ENCODE assay signal across 8 mouse cellular contexts in the genomic region with DNA sequence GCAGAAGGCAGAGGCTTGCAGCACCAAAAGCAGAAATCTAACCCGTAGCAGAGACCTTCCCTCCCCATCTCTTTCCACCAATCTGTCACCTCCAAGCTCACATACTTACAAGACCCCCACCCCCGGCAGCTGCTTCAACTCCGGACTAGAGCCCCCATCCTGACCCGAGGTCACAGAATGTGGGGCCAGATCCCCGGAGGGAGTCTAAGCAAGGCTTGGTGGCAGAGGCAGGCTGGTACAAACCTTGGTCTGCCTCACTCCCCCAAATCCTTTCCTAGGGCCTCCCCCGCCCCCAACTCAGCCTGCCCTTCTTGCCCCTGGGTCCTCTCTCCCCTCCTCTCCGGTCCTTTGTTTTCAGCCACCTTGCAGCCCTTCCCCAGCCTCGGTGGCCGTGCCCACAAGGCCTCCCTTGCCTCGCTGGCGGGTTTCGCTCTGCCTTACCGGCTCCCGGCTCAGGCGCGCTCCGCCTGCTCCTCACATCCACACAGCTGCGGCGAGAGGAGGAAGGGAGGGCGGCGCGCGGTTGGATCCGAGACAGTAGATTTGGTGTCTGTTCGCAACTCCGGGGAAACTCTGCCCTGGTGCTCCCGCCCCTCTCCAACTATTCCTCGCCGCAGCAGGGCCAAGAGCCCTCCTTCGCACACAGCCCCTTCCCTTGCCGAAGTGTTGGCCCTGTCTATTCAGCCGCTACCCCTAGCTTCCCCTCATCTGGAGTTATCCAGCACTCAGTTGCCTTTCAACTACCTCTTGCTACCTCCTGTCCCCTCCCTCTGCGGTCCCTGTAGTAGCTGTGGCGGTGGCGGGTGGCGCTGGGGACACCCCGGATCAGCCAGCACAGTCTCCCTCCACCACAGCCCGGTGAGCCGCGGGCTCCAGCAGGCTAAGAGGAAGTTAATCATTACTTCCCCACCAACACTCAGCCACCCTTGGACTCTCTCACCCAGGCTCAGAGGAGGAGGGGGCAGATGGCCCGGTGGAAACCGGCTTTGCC. TPM values are rescaled to one million over a fixed set of nuclear protein-coding genes. Genes with fewer than 3 reads are reported as not detected.
DNase-seq lines count a peak whose midpoint lies in the region; ATAC-seq and TF ChIP-seq lines count a peak whose summit lies in the region.

No protein-coding gene starts in this region.

- ATAC-seq in embryonic facial prominence, embryonic 12.5 days (ENCODE audit: insufficient number of reproducible peaks, insufficient read depth, low FRiP score, low TSS enrichment) = no peak
- peak; percentile 86 for ATAC-seq in intestine, postnatal 0 days
- ATAC-seq in liver, postnatal 0 days = peak; percentile 97

- TF ChIP-seq CTCF in intestine, postnatal 0 days (IDR thresholded peaks at IDR 0.05; ENCODE audit: low read depth) = no peak
- TF ChIP-seq CTCF in liver, postnatal 0 days (IDR thresholded peaks at IDR 0.05; ENCODE audit: low read depth) = no peak
- TF ChIP-seq CTCF in left cerebral cortex, adult 2 months (IDR thresholded peaks at IDR 0.05) = no peak

- H3K4me1 ChIP-seq in heart, embryonic 10.5 days = peaks cover 27% of the 10 kb centered on the region
- H3K4me1 ChIP-seq in embryonic facial prominence, embryonic 12.5 days = peaks cover 14% of the 10 kb centered on the region
- 0 out of 2 replicates have a peak, but pooled peaks cover 5% of the 10 kb centered on the region for H3K4me1 ChIP-seq in intestine, postnatal 0 days (replicated peaks; ENCODE audit: control insufficient read depth, insufficient read depth, low read length)
- H3K4me1 ChIP-seq in liver, postnatal 0 days (ENCODE audit: insufficient read depth) = no peaks in the 10 kb centered on the region

- H3K4me3 ChIP-seq in heart, embryonic 10.5 days = peak overlapping the region; percentile 39
- H3K4me3 ChIP-seq in embryonic facial prominence, embryonic 12.5 days = peak overlapping the region; percentile 7; the same call in 1 of the 2 replicates
- peak overlapping the region; percentile 25 for H3K4me3 ChIP-seq in intestine, postnatal 0 days (ENCODE audit: low read depth, low read length)
- peak overlapping the region; percentile 21 for H3K4me3 ChIP-seq in liver, postnatal 0 days (ENCODE audit: low read depth, low read length)
- no peak overlapping the region for H3K4me3 ChIP-seq in left cerebral cortex, adult 2 months

- intact Hi-C loops in heart, postnatal 25 days (cut with DNase I) = loop anchor here (5.0 to 10.0 kb wide), 3 partner anchors 68 to 404 kb away; a partner anchor contains a TSS
- intact Hi-C loops in left cerebral cortex, adult 2 months (cut with DNase I) = loop anchor here (5.0 kb wide), 3 partner anchors 73 to 477 kb away; a partner anchor contains a TSS

- H3K9ac ChIP-seq in embryonic facial prominence, embryonic 12.5 days = no peak overlapping the region
- no peak overlapping the region for H3K9ac ChIP-seq in intestine, postnatal 0 days (ENCODE audit: low read depth, low read length)
- no peak overlapping the region for H3K9ac ChIP-seq in liver, postnatal 0 days (replicated peaks)

- no peak overlapping the region for H3K27ac ChIP-seq in heart, embryonic 10.5 days
- H3K27ac ChIP-seq in embryonic facial prominence, embryonic 12.5 days = no peak overlapping the region
- H3K27ac ChIP-seq in intestine, postnatal 0 days (ENCODE audit: low read depth, low read length) = no peak overlapping the region
- H3K27ac ChIP-seq in liver, postnatal 0 days (ENCODE audit: low read depth) = no peak overlapping the region
- no peak overlapping the region for H3K27ac ChIP-seq in left cerebral cortex, adult 2 months

- no peaks in the 10 kb centered on the region for H3K9me3 ChIP-seq in heart, embryonic 10.5 days
- no peaks in the 10 kb centered on the region for H3K9me3 ChIP-seq in embryonic facial prominence, embryonic 12.5 days
- H3K9me3 ChIP-seq in intestine, postnatal 0 days (ENCODE audit: control insufficient read depth) = no peaks in the 10 kb centered on the region
- no peaks in the 10 kb centered on the region for H3K9me3 ChIP-seq in liver, postnatal 0 days (ENCODE audit: low read length)

- under 1% methylated on average over 42 of the region's 42 CpGs for WGBS in heart, embryonic 10.5 days
- under 1% methylated on average over 42 of the region's 42 CpGs for WGBS in embryonic facial prominence, embryonic 12.5 days
- 1% methylated on average over 42 of the region's 42 CpGs for WGBS in intestine, postnatal 0 days
- WGBS in liver, postnatal 0 days (ENCODE audit: insufficient replicate concordance) = under 1% methylated on average over 39 of the region's 42 CpGs

- peaks cover 99% of the 10 kb centered on the region for H3K27me3 ChIP-seq in heart, embryonic 10.5 days (ENCODE audit: insufficient read depth, poor library complexity, severe bottlenecking)
- peaks cover 98% of the 10 kb centered on the region for H3K27me3 ChIP-seq in embryonic facial prominence, embryonic 12.5 days
- H3K27me3 ChIP-seq in intestine, postnatal 0 days (replicated peaks; ENCODE audit: control insufficient read depth, insufficient read depth, low read length) = peaks cover 98% of the 10 kb centered on the region
- H3K27me3 ChIP-seq in liver, postnatal 0 days (ENCODE audit: insufficient read depth, low read length) = peaks cover 99% of the 10 kb centered on the region

- TF ChIP-seq EP300 in liver, postnatal 0 days (IDR thresholded peaks at IDR 0.05; ENCODE audit: low read depth) = no peak

- H3K36me3 ChIP-seq in heart, embryonic 10.5 days = no peaks in the 10 kb centered on the region
- H3K36me3 ChIP-seq in embryonic facial prominence, embryonic 12.5 days = no peaks in the 10 kb centered on the region
- H3K36me3 ChIP-seq in intestine, postnatal 0 days (ENCODE audit: control insufficient read depth, insufficient read depth) = no peaks in the 10 kb centered on the region
- H3K36me3 ChIP-seq in liver, postnatal 0 days (replicated peaks; ENCODE audit: insufficient read depth, low read length) = no peaks in the 10 kb centered on the region

- H3K4me2 ChIP-seq in embryonic facial prominence, embryonic 12.5 days (replicated peaks) = peak overlapping the region; percentile 29; the same call in 1 of the 2 replicates
- peak overlapping the region; percentile 62 for H3K4me2 ChIP-seq in intestine, postnatal 0 days (replicated peaks; ENCODE audit: low read depth)
- H3K4me2 ChIP-seq in liver, postnatal 0 days (ENCODE audit: low read depth, low read length) = peak overlapping the region; percentile 52

- no peak for DNase-seq in heart, embryonic 10.5 days (ENCODE audit: low spot score)
- DNase-seq in heart, postnatal 25 days (ENCODE audit: low spot score) = no peak
- DNase-seq in liver, postnatal 0 days = peak; percentile 62
- no peak for DNase-seq in frontal cortex, postnatal 10 days (ENCODE audit: low spot score in 2 of 2)
- no peak for DNase-seq in testis, postnatal 14 days (ENCODE audit: low spot score)
- DNase-seq in left cerebral cortex, adult 2 months (ENCODE audit: extremely low spot score in 1 of 2, low spot score in 2 of 2) = no peak

RNA-seq across cellular contexts. Expression of a gene that starts 5.5 kb away (rescaled TPM):
- 0.20 TPM in 1 of 2 replicates, not detected in the other for polyA plus RNA-seq in heart, embryonic 10.5 days (2016; fragmentation: Nextera tagmentation; extraction: Ambion mirVana)
- total RNA-seq in heart, postnatal 25 days (2021) = not detected
- 0.55 and 0.95 TPM in 2 replicates for polyA plus RNA-seq in embryonic facial prominence, embryonic 12.5 days (2016; fragmentation: Nextera tagmentation; extraction: Ambion mirVana)
- not detected in 2 replicates for polyA plus RNA-seq in intestine, postnatal 0 days (2015; fragmentation: Nextera tagmentation; extraction: Ambion mirVana)
- not detected in 2 replicates for polyA plus RNA-seq in liver, postnatal 0 days (2015; fragmentation: Nextera tagmentation; extraction: Ambion mirVana)
- total RNA-seq in left cerebral cortex, adult 2 months (2021) = under 1 TPM; 0.14 to 0.28 TPM
